Mouse (Mus musculus) embryonic stem cell, embryonic (primary cell): Measurements from ENCODE around the gene Ccdc34.
"Not testable (repeated sequence)": the region's sequence is repeated elsewhere in the genome, so short reads cannot be mapped to it uniquely, and the experiment has no call there.

Source experiments
- CTCF ChIA-PET, 4 experiments: fragments of 300-600 bp in 2 of 4; fragments of 350-600 bp in 2 of 4; sonication (Branson Sonifier 250); formaldehyde crosslinking; loops; one replicate each; lab custom pipeline; 2022; ENCODE audit warnings: inconsistent platforms in 2 of 4; lab: Charles Lee
- POLR2A ChIA-PET, 4 experiments: fragments of 300-600 bp in 2 of 4; fragments of 350-600 bp in 2 of 4; sonication (Branson Sonifier 250); formaldehyde crosslinking; loops; one replicate each; lab custom pipeline; 2022; ENCODE audit warnings: antibody characterized with exemption in 4 of 4, inconsistent platforms in 1 of 4; lab: Charles Lee

Gene Ccdc34

GRCm38 (mm10) chr2:110134765-110135594, 117.4 kb downstream of the Ccdc34 start:
- ChIA-PET POLR2A (interaction anchor here in 1 of 4 experiments (0.6 kb wide), 1 partner anchor 152 kb away, joined by 3 read pairs; no protein-coding TSS in a partner anchor), CTCF (no interaction called here)

- POLR2A ChIA-PET = interaction anchor here in 1 of 4 experiments (2.0 kb wide), 1 partner anchor 19 kb away, joined by 4 read pairs; no protein-coding TSS in a partner anchor
Observed at GRCm38 (mm10) chr2:110137291-110137690, 119.7 kb downstream of the Ccdc34 start.

GRCm38 (mm10) chr2:110138096-110138495, 120.5 kb downstream of the Ccdc34 start:
- ChIA-PET POLR2A (no interaction called here), CTCF (no interaction called here)

More at GRCm38 (mm10) chr2:110137291-110137690, 119.7 kb downstream of the Ccdc34 start:
- CTCF ChIA-PET = no interaction called here

DNA sequence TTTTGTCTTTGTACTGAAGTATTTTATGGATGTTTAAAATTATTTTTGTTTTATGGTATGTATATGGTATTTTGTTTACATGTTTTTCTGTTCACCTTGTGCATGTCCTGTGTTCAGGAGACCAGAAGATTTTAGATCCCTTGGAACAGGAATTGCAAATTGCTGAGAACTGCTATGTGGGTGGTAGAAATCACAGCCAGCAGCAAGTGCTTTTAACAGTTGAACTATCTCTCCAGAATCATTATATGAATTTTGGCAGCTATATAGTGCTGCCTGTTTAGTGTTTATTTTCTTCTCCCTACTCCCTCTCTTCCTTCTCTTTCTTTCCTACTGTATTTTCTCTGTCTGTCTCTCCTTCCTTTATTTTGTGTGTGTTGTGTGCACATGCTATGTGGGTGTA, 130.4 kb downstream of the Ccdc34 start:
- CTCF ChIA-PET = not testable (repeated sequence)

DNA sequence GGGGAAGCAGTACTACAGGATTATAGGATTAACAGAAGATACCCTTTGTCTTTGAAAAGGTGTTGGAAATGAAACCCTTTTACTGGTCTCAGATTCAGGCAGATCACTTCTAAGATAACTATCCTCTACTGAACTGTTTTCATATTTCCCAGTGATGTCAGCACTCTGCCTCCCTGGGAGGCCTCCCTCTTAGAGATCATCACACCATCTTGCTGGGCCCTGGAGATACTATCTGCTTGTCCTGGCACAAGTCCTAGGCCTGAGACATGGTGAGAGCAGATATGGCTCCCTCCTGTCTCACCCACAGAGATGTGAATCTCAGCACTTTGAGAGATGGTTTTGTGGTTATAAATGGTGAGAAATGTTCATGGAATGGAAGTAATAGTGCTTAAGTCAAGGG, 131.6 kb downstream of the Ccdc34 start:
- POLR2A ChIA-PET = no interaction called here
- CTCF ChIA-PET = no interaction called here

More for the DNA sequence above, 130.4 kb downstream of the Ccdc34 start:
- POLR2A ChIA-PET = not testable (repeated sequence)

DNA sequence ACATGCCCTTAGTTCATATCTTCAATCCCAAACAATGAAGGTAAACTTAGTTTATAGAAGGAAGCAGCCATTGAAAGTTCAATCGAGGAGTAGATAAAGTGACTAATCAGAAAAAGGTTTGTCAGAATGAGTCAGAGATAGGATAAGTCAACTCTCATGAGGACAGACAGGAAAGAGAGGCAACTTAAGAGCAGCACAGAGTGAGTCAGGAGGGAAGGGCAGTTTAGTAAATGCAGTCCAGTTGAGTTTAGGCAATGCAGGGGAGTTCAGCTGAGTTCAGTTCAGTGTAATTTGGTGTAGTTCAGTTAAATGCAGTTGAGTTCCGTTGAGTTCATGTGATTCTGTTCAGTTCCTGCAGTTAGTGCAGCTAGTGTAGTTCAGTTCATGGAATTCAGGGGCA, 138.7 kb downstream of the Ccdc34 start:
- ChIA-PET POLR2A (interaction anchor here in 2 of 4 experiments (0.5 to 1.2 kb wide), 2 partner anchors 20 to 216 kb away, joined by 3 to 4 read pairs; no protein-coding TSS in a partner anchor), CTCF (no interaction called here)

DNA sequence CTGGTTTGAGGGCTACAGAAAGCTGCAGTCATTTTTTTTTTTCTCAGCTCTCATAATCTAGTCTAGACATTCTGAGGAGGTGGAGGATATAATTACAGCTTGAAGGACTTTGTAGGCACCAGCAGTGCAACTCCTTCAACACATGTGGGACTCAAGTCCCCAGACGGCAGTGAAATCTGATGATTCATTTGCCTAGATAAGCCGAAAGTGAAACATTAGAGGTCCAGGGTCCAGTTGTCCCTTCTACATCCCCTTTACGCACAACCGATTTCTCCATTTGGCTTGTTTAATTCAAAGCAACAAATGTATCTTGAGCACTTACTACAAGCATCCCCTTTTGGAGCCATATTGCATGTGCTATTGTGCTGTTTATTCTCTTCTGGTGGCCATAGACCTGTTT, 147.4 kb downstream of the Ccdc34 start:
- ChIA-PET CTCF (no interaction called here), POLR2A (no interaction called here)

DNA sequence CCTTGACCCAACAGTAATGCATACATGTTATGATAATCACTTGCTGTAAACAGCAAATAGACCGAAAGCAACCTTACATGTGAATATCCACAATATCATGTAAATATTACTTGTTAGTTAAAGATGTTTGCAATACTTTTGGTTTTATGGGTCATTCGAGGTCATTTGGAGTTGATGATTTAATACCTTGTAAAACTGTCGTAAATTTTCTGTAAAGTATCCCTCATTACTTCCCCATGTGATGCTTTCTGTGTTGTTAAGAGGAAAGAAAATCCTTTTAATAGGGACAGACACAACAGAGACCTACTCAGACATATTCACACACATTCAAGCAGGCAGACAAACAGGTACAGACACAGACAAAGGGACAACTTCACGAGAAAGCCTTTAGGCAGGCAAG, 150.1 kb downstream of the Ccdc34 start:
- POLR2A ChIA-PET = no interaction called here
- CTCF ChIA-PET = no interaction called here

GRCm38 (mm10) chr2:110168361-110168760, 150.7 kb downstream of the Ccdc34 start:
- POLR2A ChIA-PET = interaction anchor here in 1 of 4 experiments (0.9 kb wide), 1 partner anchor 10 kb away, joined by 3 read pairs; no protein-coding TSS in a partner anchor

DNA sequence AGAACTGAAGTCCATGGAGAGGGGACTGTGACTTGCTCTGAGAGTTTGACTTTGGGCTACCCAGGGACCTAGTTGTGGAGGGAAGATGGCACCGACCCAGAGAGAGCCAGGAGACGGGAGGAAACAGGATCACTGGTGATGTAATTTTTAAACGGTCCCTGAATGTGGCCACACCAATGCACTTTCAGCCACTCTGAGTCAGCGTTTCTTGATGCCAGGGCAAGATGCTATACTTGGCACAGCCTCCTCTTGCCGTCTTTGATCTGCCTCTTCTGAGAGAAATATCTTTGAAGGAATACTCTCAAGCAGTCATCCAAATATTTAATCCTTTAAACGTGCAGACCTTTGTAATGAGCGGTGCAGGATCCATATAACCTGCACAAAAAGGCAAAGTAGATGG, 154.8 kb downstream of the Ccdc34 start:
- CTCF ChIA-PET = no interaction called here
- POLR2A ChIA-PET = interaction anchor here in 1 of 4 experiments (0.5 kb wide), 1 partner anchor 254 kb away, joined by 4 read pairs; no protein-coding TSS in a partner anchor

More at GRCm38 (mm10) chr2:110168361-110168760, 150.7 kb downstream of the Ccdc34 start:
- CTCF ChIA-PET = interaction anchor here in 1 of 4 experiments (0.6 kb wide), 1 partner anchor 255 kb away, joined by 3 read pairs; no protein-coding TSS in a partner anchor

GRCm38 (mm10) chr2:110173818-110174247, 156.2 kb downstream of the Ccdc34 start:
- ChIA-PET CTCF (no interaction called here), POLR2A (no interaction called here)

- CTCF ChIA-PET = no interaction called here
- POLR2A ChIA-PET = interaction anchor here in 1 of 4 experiments (0.7 kb wide), 1 partner anchor 364 kb away, joined by 3 read pairs; no protein-coding TSS in a partner anchor
Observed at GRCm38 (mm10) chr2:110176761-110177400, 159.3 kb downstream of the Ccdc34 start.

DNA sequence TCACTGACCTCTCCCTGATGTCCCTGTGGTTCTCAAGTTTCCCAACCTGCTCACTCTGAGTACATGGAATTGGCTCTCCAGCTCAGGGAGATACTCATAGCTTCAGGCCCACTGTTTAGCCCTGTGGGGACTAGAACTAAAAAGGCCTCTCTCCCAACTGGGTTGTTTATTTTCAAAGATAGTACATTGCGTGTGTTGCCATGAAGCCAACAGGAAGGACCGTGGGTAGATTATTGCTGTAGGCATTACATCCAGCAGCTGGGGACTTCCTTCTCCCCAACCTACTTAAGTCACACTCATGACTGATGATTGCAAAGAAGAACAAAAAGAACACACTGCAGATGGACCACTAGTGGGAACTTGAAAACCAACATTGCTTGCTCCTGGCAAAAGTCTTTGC, 159.8 kb downstream of the Ccdc34 start:
- ChIA-PET POLR2A (no interaction called here), CTCF (no interaction called here)

DNA sequence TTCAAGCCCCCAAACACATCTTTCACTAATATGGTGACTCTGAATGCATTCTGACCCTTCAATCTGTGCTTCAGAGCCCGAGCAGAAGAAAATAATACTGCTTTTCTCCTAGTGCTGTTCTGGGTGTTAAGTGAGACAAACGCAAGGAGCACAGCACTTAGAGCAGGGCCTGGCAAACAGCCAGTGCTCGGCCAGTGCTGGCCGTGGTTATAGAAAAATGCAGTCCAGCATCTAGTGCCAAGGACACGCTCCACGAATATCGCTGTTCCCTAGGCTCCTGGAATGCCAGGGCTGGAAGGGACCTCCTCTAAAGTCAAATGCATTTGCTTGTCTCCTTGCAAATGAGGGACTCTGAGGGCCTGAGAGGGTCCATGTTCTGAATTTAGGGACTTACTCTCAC, 160.3 kb downstream of the Ccdc34 start:
- CTCF ChIA-PET = no interaction called here
- POLR2A ChIA-PET = interaction anchor here in 1 of 4 experiments (1.0 kb wide), 1 partner anchor 9 kb away, joined by 3 read pairs; no protein-coding TSS in a partner anchor

GRCm38 (mm10) chr2:110179669-110180315, 162.2 kb downstream of the Ccdc34 start:
- CTCF ChIA-PET = interaction anchor here in 1 of 4 experiments (1.1 kb wide), 1 partner anchor 275 kb away, joined by 4 read pairs; no protein-coding TSS in a partner anchor
- POLR2A ChIA-PET = interaction anchor here in 2 of 4 experiments (0.9 to 1.6 kb wide), 4 partner anchors 12 to 262 kb away, joined by 3 to 6 read pairs (median 4); partner anchors contain the start of gene Lgr4 (in 2 of the 2)

GRCm38 (mm10) chr2:110180316-110180670, 162.7 kb downstream of the Ccdc34 start:
- ChIA-PET POLR2A (interaction anchor here in 2 of 4 experiments (0.9 to 1.6 kb wide), 4 partner anchors 12 to 263 kb away, joined by 3 to 6 read pairs (median 4); partner anchors contain the start of gene Lgr4 (in 2 of the 2)), CTCF (interaction anchor here in 1 of 4 experiments (1.1 kb wide), 1 partner anchor 276 kb away, joined by 4 read pairs; no protein-coding TSS in a partner anchor)

GRCm38 (mm10) chr2:110181666-110182065, 164.0 kb downstream of the Ccdc34 start:
- CTCF ChIA-PET = no interaction called here
- POLR2A ChIA-PET = no interaction called here

- POLR2A ChIA-PET = no interaction called here
- CTCF ChIA-PET = no interaction called here
Observed at GRCm38 (mm10) chr2:110182248-110182647, 164.6 kb downstream of the Ccdc34 start.
